Mouse (Mus musculus): ENCODE results near the gene Lgals12. TPM values are rescaled to one million over a fixed set of nuclear protein-coding genes. Genes with fewer than 3 reads are reported as not detected.

Gene Lgals12
- polyA plus RNA-seq, 1 experiment from 2014 or later = 0.07 TPM

Other genes starting within 250 kb of the Lgals12 start
- 39.9 and 52.0 TPM in 2 replicates for gene Spindoc, start 224.2 kb downstream of the Lgals12 start, polyA plus RNA-seq (2014; fragmentation: Nextera tagmentation; extraction: Ambion mirVana)
- gene 2700081O15Rik, start 189.6 kb downstream of the Lgals12 start, polyA plus RNA-seq (2014; fragmentation: Nextera tagmentation; extraction: Ambion mirVana) = 11.5 and 14.2 TPM in 2 replicates
- gene Rtn3, start 123.9 kb downstream of the Lgals12 start, polyA plus RNA-seq (2014; fragmentation: Nextera tagmentation; extraction: Ambion mirVana) = 268 and 273 TPM in 2 replicates
- gene Atl3, start 113.2 kb downstream of the Lgals12 start, polyA plus RNA-seq (2014; fragmentation: Nextera tagmentation; extraction: Ambion mirVana) = 9.8 and 10.3 TPM in 2 replicates
- gene Pla2g16, start 49.7 kb downstream of the Lgals12 start, polyA plus RNA-seq (2014; fragmentation: Nextera tagmentation; extraction: Ambion mirVana) = 3.8 and 4.4 TPM in 2 replicates
- not detected in 2 replicates for gene Hrasls5, start 5.3 kb upstream of the Lgals12 start, polyA plus RNA-seq (2014; fragmentation: Nextera tagmentation; extraction: Ambion mirVana)
- not detected in 2 replicates for gene Slc22a19, start 104.1 kb upstream of the Lgals12 start, polyA plus RNA-seq (2014; fragmentation: Nextera tagmentation; extraction: Ambion mirVana)
- not detected in 2 replicates for gene Slc22a26, start 195.5 kb upstream of the Lgals12 start, polyA plus RNA-seq (2014; fragmentation: Nextera tagmentation; extraction: Ambion mirVana)